Mouse (Mus musculus) CH12.LX (cell line): ENCODE data around the gene Pde9a. TPM values are rescaled to one million over a fixed set of nuclear protein-coding genes. Genes with fewer than 3 reads are reported as not detected.
A peak's percentile ranks its signal among the peaks of the same experiment; 100 is the strongest.

Source experiments
- DNase-seq: peaks from one replicate; pipeline ENCODE4 v3.0.0-alpha.2; 2013; ENCODE audit errors: extremely low read depth
- H3K27ac ChIP-seq: 2 replicates; pipeline ENCODE4 v1.5.1; 2012; ENCODE audit warnings: low read depth, mild to moderate bottlenecking, control low read depth, moderate library complexity; ENCODE audit not compliant: insufficient read depth
- H3K27me3 ChIP-seq: replicated peaks from 2 replicates; pipeline ENCODE3; 2012; ENCODE audit warnings: inconsistent platforms
- H3K36me3 ChIP-seq, 2 experiments: replicated peaks in 1 of 2; 2 replicates each; pipeline versions ENCODE3 to v1.6.1; 2012; ENCODE audit warnings: inconsistent platforms in 1 of 2, low read length in 1 of 2, mild to moderate bottlenecking in 1 of 2, mixed read lengths in 1 of 2, moderate library complexity in 1 of 2; ENCODE audit not compliant: control insufficient read depth in 1 of 2, insufficient read depth in 1 of 2
- H3K4me1 ChIP-seq, 2 experiments: 2 replicates each; pipeline ENCODE4 v1.6.1; 2012; ENCODE audit warnings: inconsistent platforms in 1 of 2, moderate library complexity in 1 of 2; ENCODE audit not compliant: insufficient read depth in 2 of 2, control insufficient read depth in 1 of 2
- H3K4me2 ChIP-seq: 2 replicates; pipeline ENCODE4 v1.6.1; 2012; ENCODE audit warnings: low read depth, mild to moderate bottlenecking, control low read depth; ENCODE audit not compliant: poor library complexity, insufficient read depth, severe bottlenecking
- H3K4me3 ChIP-seq, 3 experiments: fragments of 150-350 bp in 1 of 3; sonication (generic) in 1 of 3; replicated peaks in 1 of 3; 2 replicates each; pipeline versions ENCODE3 to v1.5.1; 2011 to 2012; ENCODE audit warnings: low read depth in 2 of 3, low read length in 2 of 3, mild to moderate bottlenecking in 2 of 3, moderate library complexity in 2 of 3, control low read depth in 1 of 3, improper control_type of control experiment in 1 of 3, inconsistent platforms in 1 of 3, mixed read lengths in 1 of 3; ENCODE audit not compliant: poor library complexity in 1 of 3
- H3K79me2 ChIP-seq: replicated peaks from 2 replicates; pipeline ENCODE4 v1.6.1; 2012; ENCODE audit warnings: mild to moderate bottlenecking, moderate library complexity; ENCODE audit not compliant: control insufficient read depth, poor library complexity, insufficient read depth, severe bottlenecking; ENCODE audit errors: extremely low read depth
- H3K9ac ChIP-seq: 2 replicates; pipeline ENCODE4 v1.6.1; 2012; ENCODE audit warnings: low read depth, mild to moderate bottlenecking, control low read depth, moderate library complexity; ENCODE audit not compliant: insufficient read depth
- H3K9me3 ChIP-seq: replicated peaks from 2 replicates; pipeline ENCODE3; 2012; ENCODE audit warnings: low read length, inconsistent platforms, mixed read lengths
- BHLHE40 ChIP-seq: IDR thresholded peaks from 2 replicates; pipeline ENCODE4 v1.6.1; 2011; ENCODE audit warnings: mild to moderate bottlenecking, low read depth, low read length, improper control_type of control experiment
- CHD1 ChIP-seq: IDR thresholded peaks from 2 replicates; pipeline ENCODE4 v1.6.1; 2012; ENCODE audit warnings: low read depth, low read length, improper control_type of control experiment, inconsistent platforms
- CHD2 ChIP-seq: IDR thresholded peaks from 2 replicates; pipeline ENCODE4 v1.6.1; 2011; ENCODE audit warnings: low read length, improper control_type of control experiment
- CTCF ChIP-seq, 2 experiments: IDR thresholded peaks in 1 of 2; conservative IDR thresholded peaks in 1 of 2; 2 replicates each; pipeline ENCODE4 v1.5.1; 2011 to 2012; ENCODE audit warnings: low read depth in 2 of 2, low read length in 2 of 2, improper control_type of control experiment in 1 of 2, inconsistent platforms in 1 of 2, mild to moderate bottlenecking in 1 of 2, moderate library complexity in 1 of 2
- E2F4 ChIP-seq: IDR thresholded peaks from 2 replicates; pipeline ENCODE4 v1.6.1; 2011; ENCODE audit warnings: low read depth, low read length, improper control_type of control experiment; ENCODE audit not compliant: insufficient replicate concordance
- ELF1 ChIP-seq: IDR thresholded peaks from 2 replicates; pipeline ENCODE4 v1.6.1; 2014; ENCODE audit warnings: low read depth, mild to moderate bottlenecking, inconsistent platforms, low read length, improper control_type of control experiment
- GABPA ChIP-seq: IDR thresholded peaks from 2 replicates; pipeline ENCODE4 v1.6.1; 2012; ENCODE audit warnings: low read depth, low read length, improper control_type of control experiment, inconsistent platforms; ENCODE audit not compliant: insufficient replicate concordance
- HCFC1 ChIP-seq: IDR thresholded peaks from 2 replicates; pipeline ENCODE4 v1.6.1; 2012; ENCODE audit warnings: low read depth, mild to moderate bottlenecking, inconsistent platforms, low read length, improper control_type of control experiment
- KAT2A ChIP-seq: IDR thresholded peaks from 2 replicates; pipeline ENCODE4 v1.6.1; 2012; ENCODE audit warnings: low read length, improper control_type of control experiment, inconsistent platforms; ENCODE audit not compliant: insufficient replicate concordance
- MAX ChIP-seq: IDR thresholded peaks from 2 replicates; pipeline ENCODE4 v1.6.1; 2011; ENCODE audit warnings: low read length, improper control_type of control experiment
- MAZ ChIP-seq: IDR thresholded peaks from 2 replicates; pipeline ENCODE4 v1.6.1; 2012; ENCODE audit warnings: low read depth, mild to moderate bottlenecking, inconsistent platforms, low read length, improper control_type of control experiment, moderate library complexity
- MXI1 ChIP-seq: IDR thresholded peaks from 2 replicates; pipeline ENCODE4 v1.6.1; 2011; ENCODE audit warnings: mild to moderate bottlenecking, low read depth, low read length, improper control_type of control experiment
- MYC ChIP-seq: IDR thresholded peaks from 2 replicates; pipeline ENCODE4 v1.6.1; 2011; ENCODE audit warnings: low read depth, mild to moderate bottlenecking, improper control_type of control experiment, low read length
- NELFE ChIP-seq: IDR thresholded peaks from 2 replicates; pipeline ENCODE4 v1.6.1; 2011; ENCODE audit warnings: low read depth, low read length, improper control_type of control experiment
- NRF1 ChIP-seq: IDR thresholded peaks from 2 replicates; pipeline ENCODE4 v1.6.1; 2014; ENCODE audit warnings: low read depth, mild to moderate bottlenecking, inconsistent platforms, low read length, improper control_type of control experiment, moderate library complexity
- PAX5 ChIP-seq: IDR thresholded peaks from 2 replicates; pipeline ENCODE4 v1.6.1; 2012; ENCODE audit warnings: low read length, inconsistent platforms, mixed read lengths
- POLR2A ChIP-seq: IDR thresholded peaks from 2 replicates; pipeline ENCODE4 v1.6.1; 2011; ENCODE audit warnings: low read depth, mild to moderate bottlenecking, improper control_type of control experiment, low read length
- POLR2AphosphoS2 ChIP-seq: IDR thresholded peaks from 2 replicates; pipeline ENCODE4 v1.6.1; 2011; ENCODE audit warnings: low read depth, low read length, improper control_type of control experiment
- RAD21 ChIP-seq: IDR thresholded peaks from 2 replicates; pipeline ENCODE4 v1.6.1; 2011; ENCODE audit warnings: low read depth, mild to moderate bottlenecking, low read length, improper control_type of control experiment, moderate library complexity
- RCOR1 ChIP-seq: conservative IDR thresholded peaks from 2 replicates; pipeline ENCODE4 v1.6.1; 2012; ENCODE audit warnings: low read depth, mild to moderate bottlenecking, inconsistent platforms, low read length, improper control_type of control experiment
- SIN3A ChIP-seq: IDR thresholded peaks from 2 replicates; pipeline ENCODE4 v1.6.1; 2012; ENCODE audit warnings: low read length, improper control_type of control experiment, inconsistent platforms
- SMC3 ChIP-seq: IDR thresholded peaks from 2 replicates; pipeline ENCODE4 v1.6.1; 2011; ENCODE audit warnings: low read depth, low read length, improper control_type of control experiment
- TBP ChIP-seq: conservative IDR thresholded peaks from 2 replicates; pipeline ENCODE4 v1.6.1; 2011; ENCODE audit warnings: low read depth, low read length, improper control_type of control experiment
- TCF12 ChIP-seq: IDR thresholded peaks from 2 replicates; pipeline ENCODE4 v1.6.1; 2014; ENCODE audit warnings: low read depth, mild to moderate bottlenecking, inconsistent platforms, low read length, improper control_type of control experiment
- UBTF ChIP-seq: IDR thresholded peaks from 2 replicates; pipeline ENCODE4 v1.6.1; 2012; ENCODE audit warnings: low read depth, mild to moderate bottlenecking, inconsistent platforms, low read length, improper control_type of control experiment, moderate library complexity
- ZMIZ1 ChIP-seq: IDR thresholded peaks from 2 replicates; pipeline ENCODE4 v1.6.1; 2012; ENCODE audit warnings: low read depth, mild to moderate bottlenecking, inconsistent platforms, low read length, improper control_type of control experiment
- ZNF384 ChIP-seq: IDR thresholded peaks from 2 replicates; pipeline ENCODE4 v1.6.1; 2012; ENCODE audit warnings: low read depth, low read length, improper control_type of control experiment, inconsistent platforms
- dilution Hi-C: fragments of 300-500 bp; cut with MboI; formaldehyde crosslinking; loops from 2 replicates; pipeline ENCODE4 v1.14.3; 2020; ENCODE audit warnings: low sequenced_read_pairs; ENCODE audit not compliant: extremely low pct_unique_long_range_greater_than_20kb, extremely low pct_ligation_motif_present
- in situ Hi-C: fragments of 300-500 bp; cut with MboI; formaldehyde crosslinking; loops from 3 replicates; pipeline ENCODE4 v1.14.3; 2019; ENCODE audit warnings: low sequenced_read_pairs, low pct_ligation_motif_present, low pct_unique_long_range_greater_than_20kb, mixed read lengths
- polyA plus RNA-seq: library from polyadenylated mRNA; unstranded; fragments of >175 nt; gene quantifications from 2 replicates; pipeline ENCODE4 v1.2.1, GENCODE M21; 2012; ENCODE audit warnings: low read depth; ENCODE audit not compliant: insufficient read length
- total RNA-seq, 2 experiments: library from RNA; depleted of rRNA; stranded (reverse); fragments of 300-350 nt in 1 of 2; fragments of >200 nt in 1 of 2; gene quantifications; 2 replicates each; pipeline ENCODE4 v1.2.3; 2012 to 2014

Pde9a gene
- total and polyA plus RNA-seq, 3 experiments: not detected

GRCm38 (mm10) chr17:31445061-31445731 is 59.2 kb downstream of the Pde9a start:
- in situ Hi-C loops (no loop called here), dilution Hi-C loops (no loop called here)
- no peaks in the 10 kb centered on the region for H3K4me1 ChIP-seq
- no peaks in the 10 kb centered on the region for H3K9me3 ChIP-seq
- no peaks in the 10 kb centered on the region for H3K79me2 ChIP-seq
- peaks cover 61% of the 10 kb centered on the region for H3K27me3 ChIP-seq
- TF ChIP-seq SIN3A (no peak), KAT2A (no peak), TBP (no peak), ZNF384 (no peak)
- no peak for DNase-seq
- no peak overlapping the region for H3K9ac ChIP-seq
- no peak overlapping the region for H3K4me2 ChIP-seq
- H3K27ac ChIP-seq: no peak overlapping the region
- no peak overlapping the region for H3K4me3 ChIP-seq
- H3K36me3 ChIP-seq: no peaks in the 10 kb centered on the region

GRCm38 (mm10) chr17:31447766-31448165 is 61.8 kb downstream of the Pde9a start:
- H3K27me3 ChIP-seq: peaks cover 58% of the 10 kb centered on the region
- peaks cover 0 to 13% of the 10 kb centered on the region in 2 experiments; a peak in 3 of 4 replicates for H3K4me1 ChIP-seq
- no peak for TF ChIP-seq MAZ
- TF ChIP-seq MXI1: no peak
- no peak for TF ChIP-seq UBTF
- TF ChIP-seq E2F4: no peak
- no peak for TF ChIP-seq NELFE
- TF ChIP-seq POLR2AphosphoS2: no peak
- no peak for TF ChIP-seq CHD1
- no peak for TF ChIP-seq RCOR1
- H3K9ac ChIP-seq: no peak overlapping the region
- no peaks in the 10 kb centered on the region for H3K9me3 ChIP-seq
- no peaks in the 10 kb centered on the region for H3K79me2 ChIP-seq
- no peak overlapping the region for H3K4me3 ChIP-seq
- no peak for DNase-seq
- in situ Hi-C loops: no loop called here
- no peak overlapping the region for H3K27ac ChIP-seq
- dilution Hi-C loops: no loop called here
- no peaks in the 10 kb centered on the region for H3K36me3 ChIP-seq
- H3K4me2 ChIP-seq: no peak overlapping the region

GRCm38 (mm10) chr17:31448519-31448918 is 62.5 kb downstream of the Pde9a start:
- Histone ChIP-seq H3K79me2 (no peaks in the 10 kb centered on the region), H3K4me2 (no peak overlapping the region), H3K9me3 (no peaks in the 10 kb centered on the region), H3K9ac (no peak overlapping the region), H3K27ac (no peak overlapping the region), H3K4me3 (no peak overlapping the region), H3K4me1 (peaks cover 3 to 20% of the 10 kb centered on the region in 2 experiments), H3K36me3 (no peaks in the 10 kb centered on the region), H3K27me3 (peaks cover 57% of the 10 kb centered on the region)
- no peak for DNase-seq
- in situ Hi-C loops: no loop called here
- dilution Hi-C loops: no loop called here
- TF ChIP-seq ZMIZ1 (no peak), MYC (no peak), TBP (no peak), RCOR1 (no peak), TCF12 (no peak), POLR2AphosphoS2 (no peak), CTCF (conservative IDR thresholded peaks at IDR 0.05 in 1 of 2, IDR thresholded peaks at IDR 0.05 in 1 of 2; ENCODE audit: low read depth in 2 of 2, low read length in 2 of 2) (peak in 1 of 2 experiments; percentile 52; a peak in 2 of 4 replicates), GABPA (no peak), PAX5 (no peak), UBTF (no peak), CHD2 (no peak), SMC3 (peak; percentile 44), RAD21 (peak; percentile 36), NELFE (no peak), MAX (no peak), BHLHE40 (no peak), NRF1 (no peak), HCFC1 (no peak), POLR2A (no peak), CHD1 (no peak), ELF1 (no peak)
